Mouse (Mus musculus) embryonic fibroblast, embryonic 13.5 days (primary cell): ENCODE measurements around the gene Smyd3.

ENCODE experiments used
- CTCF ChIP-seq: IDR thresholded peaks from 2 replicates; pipeline ENCODE4 v1.5.1; 2011; ENCODE audit warnings: mild to moderate bottlenecking, control low read depth, low read length, moderate library complexity, borderline replicate concordance; ENCODE audit not compliant: insufficient read depth
- POLR2A ChIP-seq: IDR thresholded peaks from 2 replicates; pipeline ENCODE4 v1.6.1; 2011; ENCODE audit warnings: low read depth, mild to moderate bottlenecking, control low read depth, low read length, moderate library complexity

DNA sequence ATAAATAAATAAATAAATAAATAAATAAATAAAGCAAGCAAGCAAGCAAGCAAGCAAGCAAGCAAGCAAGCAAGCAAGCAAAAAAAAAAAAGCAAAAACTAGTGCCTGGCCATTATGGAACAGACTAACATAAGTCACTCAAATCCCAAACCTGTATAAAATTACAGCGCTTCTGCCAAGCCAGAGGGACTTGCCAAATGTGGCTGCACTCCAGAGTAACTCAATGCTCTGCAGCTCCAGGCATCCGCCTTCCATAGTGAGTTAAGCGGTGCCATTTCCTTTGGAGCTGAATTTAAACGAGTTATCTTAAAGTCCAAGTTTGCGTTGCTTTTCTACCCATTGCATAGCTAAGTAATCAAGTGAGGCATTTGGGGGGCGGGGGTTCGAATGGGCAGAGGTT, 410.6 kb downstream of the Smyd3 start:
- TF ChIP-seq CTCF (no peak), POLR2A (no peak)
